Mouse (Mus musculus): ENCODE measurements around the gene Tubb5.

The Tubb5 gene

DNA sequence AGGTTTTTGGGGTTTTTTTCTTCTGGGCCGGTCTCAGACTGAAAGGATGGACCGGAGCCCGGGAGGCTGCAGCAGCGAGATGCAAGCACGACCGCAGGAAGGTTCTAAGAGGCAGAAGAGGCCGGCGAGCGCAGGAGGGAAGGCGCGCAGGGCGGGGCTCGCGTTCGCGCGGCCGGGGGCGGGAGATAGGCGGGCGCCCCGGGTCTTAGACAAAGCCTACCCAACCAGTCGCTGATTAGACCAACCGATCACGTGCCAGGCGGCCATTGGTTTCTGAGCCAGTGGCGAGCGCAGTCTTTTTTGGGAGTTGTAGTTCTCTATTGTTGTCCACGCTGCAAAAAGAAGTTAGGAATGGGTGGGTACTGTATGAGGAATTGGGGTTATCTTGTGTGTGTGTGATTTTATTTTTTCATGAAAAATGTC is at the start of gene Tubb5:
Gene Tubb5 (minus strand): TSS at position 185 of the 423 bp plus-strand sequence.
- peak; percentile 97 for DNase-seq

GRCm38 (mm10) chr17:35887725-35888124 is 49.6 kb upstream of the Tubb5 start:
- no peak for DNase-seq

DNA sequence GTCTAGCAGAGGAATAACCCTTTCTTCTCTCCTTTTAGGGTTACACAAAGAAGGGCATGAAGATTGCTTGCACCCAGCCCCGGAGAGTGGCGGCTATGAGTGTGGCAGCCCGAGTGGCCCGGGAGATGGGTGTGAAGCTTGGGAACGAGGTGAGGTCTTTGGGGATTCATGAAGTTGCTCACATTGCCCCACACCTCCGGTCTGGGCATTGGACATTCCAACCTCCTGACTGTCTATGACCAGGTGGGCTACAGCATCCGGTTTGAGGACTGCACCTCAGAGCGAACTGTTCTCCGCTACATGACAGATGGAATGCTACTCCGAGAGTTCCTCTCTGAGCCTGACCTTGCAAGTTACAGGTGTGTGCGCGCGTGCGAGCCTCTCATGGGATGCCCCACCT is 45.7 kb upstream of the Tubb5 start:
- no peak for DNase-seq

DNA sequence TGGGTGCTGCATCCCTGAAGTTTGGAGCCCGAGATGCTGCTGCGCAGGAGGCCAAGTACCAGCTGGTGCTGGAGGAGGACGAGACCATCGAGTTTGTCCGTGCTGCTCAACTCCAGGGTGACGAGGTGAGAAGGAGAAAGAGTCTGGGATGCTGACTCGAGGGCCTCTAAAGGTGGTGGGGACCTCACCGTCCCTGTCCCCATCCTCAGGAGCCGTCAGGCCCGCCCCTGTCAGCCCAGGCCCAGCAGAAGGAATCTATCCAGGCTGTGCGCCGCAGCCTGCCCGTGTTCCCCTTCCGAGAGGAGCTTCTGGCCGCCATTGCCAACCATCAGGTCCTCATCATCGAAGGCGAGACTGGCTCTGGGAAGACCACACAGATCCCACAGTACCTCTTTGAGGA is 44.8 kb upstream of the Tubb5 start:
- no peak for DNase-seq

DNA sequence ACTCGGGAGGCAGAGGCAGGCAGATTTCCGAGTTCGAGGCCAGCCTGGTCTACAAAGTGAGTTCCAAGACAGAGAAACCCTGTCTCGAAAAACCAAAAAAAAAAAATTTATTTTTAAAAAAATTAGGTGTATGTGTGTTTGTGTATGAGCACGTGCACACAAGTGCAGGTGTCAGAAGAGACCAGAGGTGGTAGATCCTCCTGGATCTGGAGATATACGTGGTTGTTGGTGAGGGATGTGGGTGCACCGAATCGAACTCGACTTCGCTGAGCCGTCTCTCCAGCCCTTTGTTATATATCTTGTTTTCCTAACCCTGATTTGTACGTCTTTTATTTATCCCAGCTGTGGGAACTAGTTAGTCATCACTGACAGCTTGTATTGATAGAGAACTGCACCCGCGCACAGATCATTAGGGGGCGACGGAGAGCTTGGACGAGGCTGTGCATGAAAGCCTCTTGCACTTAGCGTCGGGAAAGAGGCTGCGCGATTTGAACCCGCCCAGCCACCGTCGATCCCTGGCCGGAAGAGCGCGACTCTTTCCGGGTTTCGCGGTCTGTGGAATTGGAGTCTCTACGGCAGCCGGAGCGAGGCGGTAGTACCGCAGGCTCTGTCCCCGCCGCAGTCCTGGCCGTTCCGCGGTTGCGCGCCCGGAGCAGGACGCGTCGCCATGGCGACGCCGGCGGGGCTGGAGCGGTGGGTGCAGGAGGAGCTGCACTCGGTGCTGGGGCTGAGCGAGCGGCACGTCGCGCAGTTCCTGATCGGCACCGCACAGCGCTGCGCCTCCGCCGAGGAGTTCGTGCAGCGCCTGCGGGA is 41.3 kb upstream of the Tubb5 start, which contains the start of gene Dhx16:
Gene Dhx16 (plus strand): TSS at position 575 of the 813 bp plus-strand sequence.
- peak; percentile 94 for DNase-seq

GRCm38 (mm10) chr17:35874721-35875120 is 36.6 kb upstream of the Tubb5 start:
- DNase-seq = no peak

DNA sequence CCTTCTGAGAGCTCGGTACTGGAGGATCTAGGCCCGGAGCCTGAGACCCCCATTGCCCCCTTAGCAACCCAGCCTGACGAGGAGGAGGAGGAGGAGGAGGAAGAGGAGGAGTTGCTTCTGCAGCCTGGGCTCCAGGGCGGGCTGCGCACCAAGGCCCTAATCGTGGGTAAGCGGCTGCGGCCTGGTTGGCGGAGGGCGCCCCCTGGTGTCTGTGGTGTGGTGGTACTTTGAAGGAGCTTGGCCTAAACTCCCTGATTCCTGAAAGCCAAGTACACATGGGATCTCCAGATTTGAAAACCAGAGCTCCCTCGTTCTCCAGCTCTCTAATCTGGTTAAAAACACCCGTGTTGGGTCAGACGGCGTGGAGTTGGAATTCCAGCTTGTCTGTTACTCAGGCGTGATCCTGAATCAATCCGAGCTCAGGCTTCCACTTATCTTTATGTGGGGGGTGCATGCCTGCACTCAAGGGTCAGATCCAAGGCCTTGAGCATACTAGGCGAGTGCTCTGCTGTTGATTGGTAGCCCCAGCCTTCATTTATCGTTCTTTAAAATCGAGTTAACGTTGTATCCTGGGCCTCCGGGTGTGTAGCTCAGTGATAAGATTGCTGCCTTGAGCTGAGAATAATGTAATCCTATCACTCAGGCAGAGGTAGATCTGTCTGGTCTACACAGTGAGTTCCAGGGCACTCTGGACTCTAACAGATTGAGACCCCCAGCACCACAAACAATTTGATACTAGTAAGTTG is 35.8 kb upstream of the Tubb5 start:
- DNase-seq = peak; percentile 83

DNA sequence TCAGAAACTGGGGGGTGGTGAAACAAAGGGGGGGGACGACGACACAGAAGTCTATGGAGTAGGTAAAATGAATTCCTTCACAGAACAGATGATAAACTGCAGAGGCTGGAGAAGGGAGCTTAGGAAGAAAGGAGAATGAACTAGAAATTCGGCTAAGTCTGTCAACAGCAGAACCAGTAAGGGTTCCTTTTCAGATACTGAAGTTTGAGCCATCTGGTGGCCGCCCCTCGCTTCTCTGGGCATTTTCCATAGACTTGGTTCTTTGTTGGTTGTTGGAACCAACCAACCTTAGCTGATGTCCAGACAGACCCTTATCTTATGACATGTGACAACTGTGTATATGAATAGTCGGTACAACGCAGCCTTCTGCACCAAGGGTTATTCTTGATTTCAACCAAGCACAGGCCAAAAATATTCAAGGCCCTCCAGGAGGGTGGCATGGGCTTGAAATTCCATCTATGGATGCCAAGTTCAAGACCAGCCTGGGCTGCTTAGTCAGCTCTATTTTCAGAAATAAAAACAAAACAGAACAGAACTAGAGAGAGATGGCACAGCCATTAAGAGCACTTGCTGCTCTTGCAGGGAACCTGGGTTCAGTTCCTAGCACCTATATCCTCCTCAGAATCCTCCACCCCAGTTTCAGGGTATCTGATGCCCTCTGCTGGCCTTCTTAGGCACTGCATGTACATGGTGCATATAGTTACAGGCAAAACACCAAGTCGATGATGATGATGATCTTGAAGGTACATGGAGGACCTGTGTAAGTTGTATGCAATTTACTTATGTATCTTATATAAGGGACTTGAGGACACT is 33.0 kb upstream of the Tubb5 start:
- DNase-seq = no peak

DNA sequence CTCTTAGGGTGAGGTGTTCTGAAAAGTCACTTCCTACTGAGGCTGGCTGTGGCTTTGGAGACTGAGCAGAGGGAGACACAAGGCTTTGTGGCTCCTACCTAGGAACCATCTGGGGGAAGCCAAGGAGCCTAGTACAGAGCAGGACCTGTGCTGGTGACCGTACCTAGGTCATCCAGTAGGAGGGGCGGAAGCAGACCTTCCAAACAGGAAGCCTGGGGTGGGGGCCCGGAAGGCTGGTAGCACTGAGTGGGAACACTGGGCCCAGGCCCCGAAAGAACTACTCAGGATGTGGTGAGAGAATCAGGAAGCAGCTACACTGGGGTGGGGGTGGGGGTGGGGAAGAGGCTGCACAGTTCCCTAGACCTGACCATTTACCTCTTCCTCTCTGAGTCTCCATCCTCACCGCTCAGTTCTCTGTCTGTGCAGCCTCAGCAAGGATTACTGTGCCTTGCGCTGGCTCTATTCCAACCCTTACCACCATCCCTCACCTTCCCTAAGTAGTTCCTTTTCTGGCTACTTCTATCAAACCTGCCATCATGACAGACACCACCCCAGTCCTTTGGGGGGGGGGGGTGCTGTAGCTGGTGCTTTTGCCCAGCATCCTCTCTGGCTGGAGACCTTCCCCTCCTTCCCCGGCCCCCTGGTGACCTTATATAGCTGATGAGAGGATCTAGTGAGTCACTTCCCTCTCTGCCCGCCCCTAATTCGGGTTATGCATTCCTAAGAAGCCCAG is 32.2 kb upstream of the Tubb5 start:
- DNase-seq = no peak

DNA sequence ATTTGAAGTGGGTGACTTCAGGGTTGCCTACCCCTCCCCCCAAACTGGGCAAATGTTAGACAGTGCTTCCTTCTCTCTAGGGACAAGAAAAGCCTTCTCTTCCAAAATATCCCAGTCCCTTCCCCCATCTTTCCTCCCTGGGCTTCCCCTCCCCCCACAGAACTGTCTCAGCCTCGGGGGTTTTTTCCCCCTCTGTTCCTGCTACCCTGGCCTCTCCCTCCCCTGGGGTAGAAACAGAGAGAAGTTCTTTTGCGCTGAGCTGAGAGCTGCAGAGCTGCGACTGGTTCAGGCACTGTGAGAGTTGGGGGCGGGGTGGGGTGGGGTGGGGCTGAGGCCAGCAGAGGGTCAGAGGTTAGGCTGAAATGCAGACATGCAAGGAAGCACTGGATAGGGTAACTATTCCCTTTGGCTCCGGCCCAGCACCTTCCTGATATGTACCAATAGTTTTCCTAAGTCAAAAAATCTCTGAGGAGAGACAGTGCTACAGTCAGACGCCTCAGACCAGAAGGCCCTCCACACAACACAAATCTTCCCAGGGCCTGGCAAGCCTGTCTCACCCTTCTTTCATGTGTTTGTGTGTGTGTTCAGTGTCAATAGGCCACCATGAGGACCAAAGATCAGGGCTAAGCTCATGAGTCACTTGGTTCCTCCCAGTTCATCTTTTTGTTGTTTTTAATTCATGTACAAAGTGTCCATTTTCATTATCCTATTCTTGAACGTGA is 31.4 kb upstream of the Tubb5 start:
- no peak for DNase-seq

DNA sequence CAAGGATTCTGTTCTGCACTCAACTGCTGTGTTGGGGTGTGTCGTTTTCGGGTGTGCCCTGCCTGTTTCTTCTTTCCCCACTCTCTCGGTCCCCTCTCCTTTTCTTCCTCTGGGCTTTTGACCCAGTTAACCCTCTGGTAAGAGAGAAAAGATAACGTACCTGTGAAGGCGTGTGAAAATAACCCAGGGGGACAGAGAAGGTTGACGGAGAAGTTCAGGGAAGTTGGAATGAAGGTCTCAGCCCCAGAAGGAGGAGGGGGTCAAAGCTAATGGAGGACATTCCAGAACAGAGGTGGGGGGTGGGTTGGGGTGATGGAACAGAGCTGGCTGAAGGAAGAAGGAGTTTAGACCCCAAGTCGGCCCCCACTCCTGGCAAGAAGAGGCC is 30.8 kb upstream of the Tubb5 start:
- DNase-seq = no peak

DNA sequence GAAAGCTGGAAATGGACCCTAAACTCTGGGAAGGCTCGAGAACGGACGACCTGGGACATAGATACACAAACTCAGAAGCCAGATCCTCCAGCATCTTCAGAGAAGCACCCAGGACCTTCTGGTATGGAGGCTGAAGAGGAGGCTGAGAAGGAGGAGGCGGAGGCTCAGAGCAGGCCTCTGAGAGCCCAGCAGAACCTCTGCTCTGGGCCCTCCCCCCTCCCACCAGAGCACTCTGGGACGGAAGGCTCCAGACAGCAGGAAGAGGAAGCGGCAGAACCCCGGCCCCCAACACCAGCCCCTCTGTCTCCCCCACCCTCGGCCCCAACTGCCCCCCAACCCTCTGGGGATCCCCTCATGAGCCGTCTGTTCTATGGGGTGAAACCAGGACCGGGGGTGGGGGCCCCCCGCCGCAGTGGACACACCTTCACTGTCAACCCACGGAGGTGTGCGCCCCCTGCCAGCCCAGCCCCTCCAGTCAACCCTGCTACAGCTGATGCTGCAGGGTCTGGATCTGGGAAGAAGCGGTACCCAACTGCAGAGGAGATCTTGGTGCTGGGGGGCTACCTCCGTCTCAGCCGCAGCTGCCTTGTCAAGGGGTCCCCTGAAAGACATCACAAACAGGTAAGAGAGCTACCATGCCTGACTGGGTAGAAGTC is 30.2 kb upstream of the Tubb5 start:
- DNase-seq = no peak

GRCm38 (mm10) chr17:35866911-35867890 is 29.1 kb upstream of the Tubb5 start:
- no peak for DNase-seq

- no peak for DNase-seq
Measured at GRCm38 (mm10) chr17:35866281-35866831, 28.2 kb upstream of the Tubb5 start.

DNA sequence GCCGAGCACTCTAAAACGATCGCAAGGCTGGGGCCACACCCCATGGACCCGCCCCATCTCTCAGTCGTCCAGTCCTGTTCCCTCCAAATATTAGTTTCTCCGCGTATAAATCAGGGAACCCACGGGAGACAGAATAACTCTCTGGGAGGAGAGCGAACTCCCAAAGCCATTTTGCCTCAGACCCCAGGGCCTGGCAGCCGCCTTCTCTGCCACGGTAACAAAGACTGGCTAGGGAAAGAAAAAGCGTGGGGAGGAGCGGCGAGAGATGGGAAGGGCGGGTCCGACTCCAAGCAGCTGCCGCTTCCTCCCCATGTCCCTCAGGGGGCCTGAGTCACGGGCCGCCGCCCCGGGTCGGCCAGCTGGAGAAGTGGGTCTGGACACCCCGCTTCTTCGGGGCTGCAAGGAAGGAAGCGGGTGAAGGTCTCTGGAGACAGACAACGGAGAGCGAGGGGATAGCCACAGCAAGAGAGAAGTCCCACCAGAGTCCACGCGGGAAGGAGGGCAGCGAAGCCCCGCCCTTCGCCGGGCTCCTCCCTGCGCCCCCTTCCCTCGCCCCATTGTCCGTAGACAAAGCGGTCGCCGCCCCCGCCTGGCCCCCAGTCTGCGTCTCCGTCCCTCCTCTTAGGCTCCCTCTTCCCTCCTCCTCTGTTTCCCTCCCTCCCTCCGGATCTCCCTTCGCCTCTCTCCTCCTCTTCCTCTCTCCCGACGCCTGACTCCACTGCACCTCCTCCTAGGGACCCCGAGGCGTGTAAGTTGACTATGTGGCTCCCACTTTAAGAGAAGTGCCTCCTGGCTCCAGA is 27.6 kb upstream of the Tubb5 start, which contains the start of gene Ppp1r18:
Gene Ppp1r18 (plus strand): TSS at position 113 of the 800 bp plus-strand sequence.
- DNase-seq = no peak

DNA sequence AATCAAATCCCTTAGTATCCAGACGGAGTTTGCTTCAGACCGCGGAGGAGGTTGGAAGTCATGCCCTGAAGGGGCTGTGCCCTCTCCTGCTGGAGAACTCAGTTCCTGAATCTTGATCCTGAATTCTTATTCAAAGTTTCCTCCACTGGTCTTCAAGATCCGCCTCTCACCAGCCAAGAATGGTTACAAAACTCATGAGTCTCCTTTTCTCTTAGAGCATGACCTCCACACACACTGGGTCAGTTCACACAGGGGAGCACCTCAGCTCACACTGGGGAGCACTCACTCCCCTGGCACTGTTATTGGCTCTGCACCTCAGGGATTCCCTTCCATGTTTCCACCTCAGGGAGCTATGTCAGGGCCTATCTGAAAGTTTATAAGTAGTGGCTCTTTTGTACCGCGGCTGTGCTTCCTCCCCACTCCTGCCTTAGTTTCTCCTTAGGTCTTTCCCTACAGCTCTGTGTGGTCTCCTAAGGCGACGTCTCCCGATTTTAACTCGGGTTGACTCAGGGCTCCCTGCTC is 26.8 kb upstream of the Tubb5 start:
- no peak for DNase-seq

DNA sequence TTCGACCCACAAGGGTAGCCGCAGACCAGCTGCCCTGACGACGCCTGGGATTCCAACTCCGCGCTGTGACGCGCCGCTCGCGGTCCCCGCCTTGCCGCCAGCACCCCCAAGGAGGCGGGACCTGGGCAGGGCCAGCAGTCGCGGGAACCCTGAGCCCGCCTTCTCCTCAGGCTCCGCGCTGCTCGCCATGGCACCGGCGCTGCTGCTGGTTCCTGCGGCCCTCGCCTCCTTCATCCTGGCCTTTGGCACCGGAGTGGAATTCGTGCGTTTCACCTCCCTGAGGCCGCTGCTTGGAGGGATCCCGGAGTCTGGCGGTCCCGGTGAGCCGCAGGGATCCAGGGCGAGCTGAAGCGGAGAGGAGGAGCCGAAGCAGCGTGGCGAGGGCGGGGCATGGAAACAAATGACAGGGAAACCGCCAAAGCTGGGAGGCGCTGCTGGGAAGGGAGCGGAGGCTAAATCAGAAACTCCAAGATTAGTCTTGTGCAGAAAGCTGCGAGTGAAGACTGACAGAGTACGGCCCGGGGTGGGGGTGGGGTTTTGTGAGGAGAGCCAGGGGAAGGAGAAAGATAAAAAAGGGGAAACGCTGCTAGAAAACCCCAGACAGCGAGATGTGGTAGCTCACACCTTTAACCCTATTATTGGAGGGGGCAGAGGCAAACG is 23.2 kb upstream of the Tubb5 start, which contains the start of gene Nrm:
Gene Nrm (plus strand): TSS at position 121 of the 660 bp plus-strand sequence.
- peak; percentile 87 for DNase-seq

DNA sequence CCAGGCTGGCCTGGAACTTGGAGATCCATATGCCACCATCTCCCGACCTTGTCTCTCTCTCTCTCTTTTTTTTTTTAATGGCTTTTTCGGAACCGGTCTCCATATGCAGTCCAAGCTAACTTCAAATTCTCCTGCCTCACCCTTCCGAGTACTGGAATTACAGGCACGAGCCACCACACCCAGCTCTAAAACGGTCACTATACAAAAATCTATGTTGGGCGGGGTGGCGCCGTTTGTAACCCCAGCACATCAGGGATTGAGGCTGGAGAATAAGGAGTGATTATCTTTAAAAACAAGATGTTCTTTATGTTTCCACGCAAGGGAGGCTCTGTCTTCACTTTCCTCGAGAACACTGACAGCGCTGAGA is 22.7 kb upstream of the Tubb5 start:
- no peak for DNase-seq
